Mouse (Mus musculus): ENCODE results near the gene Ascc1. TPM values are rescaled to one million over a fixed set of nuclear protein-coding genes. Genes with fewer than 3 reads are reported as not detected.
A peak's percentile ranks its signal among the peaks of the same experiment; 100 is the strongest.

Gene Ascc1
- total and polyA plus RNA-seq, 2 experiments from 2014 or later = 13.5 to 50.1 TPM

DNA sequence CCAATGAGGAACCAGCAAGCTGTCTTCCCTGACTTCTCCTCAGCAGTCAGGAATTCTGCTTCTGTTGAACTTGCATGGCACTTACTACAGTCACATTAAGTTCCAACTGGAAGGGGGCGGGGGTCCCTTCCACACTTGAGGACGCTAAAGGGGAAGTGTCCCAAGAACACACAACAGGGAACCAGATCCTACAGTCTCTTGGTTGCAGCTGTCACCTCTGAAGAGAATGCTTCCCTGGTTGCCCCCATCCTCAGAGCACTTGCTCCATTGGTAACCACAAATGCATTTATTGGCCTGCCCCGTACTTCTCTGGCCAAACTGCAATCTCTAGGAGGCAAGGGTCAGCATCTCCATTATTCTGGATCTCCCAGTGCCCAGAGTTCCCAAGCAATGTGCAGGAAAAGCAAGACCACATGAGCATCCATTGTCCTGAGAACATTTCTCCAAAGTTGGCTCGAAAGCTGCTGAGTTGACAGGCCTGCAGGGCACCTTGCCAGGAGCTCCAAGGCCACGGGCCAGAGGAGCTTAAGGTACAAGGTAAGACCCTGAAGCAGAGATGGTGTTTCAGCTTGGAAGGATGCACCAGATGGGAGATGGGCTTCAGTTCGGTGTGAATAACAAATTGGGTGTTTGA is 35.2 kb upstream of the Ascc1 start:
- ATAC-seq (ENCODE audit: low FRiP score) (no peak), DNase-seq (ENCODE audit: low spot score) (no peak)
- H3K4me3 ChIP-seq (ENCODE audit: low read depth, low read length) = no peak overlapping the region
- no peak for TF ChIP-seq CTCF (IDR thresholded peaks at IDR 0.05)
- H3K4me1 ChIP-seq (ENCODE audit: insufficient read depth, low read length) = peaks cover 7% of the 10 kb centered on the region; the same call in 1 of the 2 replicates
- no peaks in the 10 kb centered on the region for H3K36me3 ChIP-seq (ENCODE audit: insufficient read depth, low read length)
- H3K4me2 ChIP-seq (ENCODE audit: low read depth, low read length, poor library complexity, severe bottlenecking) = no peak overlapping the region
- no peaks in the 10 kb centered on the region for H3K9me3 ChIP-seq (ENCODE audit: low read length)
- H3K27ac ChIP-seq (ENCODE audit: low read depth, low read length) = 0 out of 2 replicates have a peak overlapping the region, but pooled peaks have one; percentile 7
- no peaks in the 10 kb centered on the region for H3K27me3 ChIP-seq (ENCODE audit: insufficient read depth, low read length)
- 82% methylated on average over 6 of the region's 6 CpGs for WGBS
- H3K9ac ChIP-seq (replicated peaks; ENCODE audit: low read length, poor library complexity, severe bottlenecking) = no peak overlapping the region

GRCm38 (mm10) chr10:59969821-59970449 is 32.7 kb upstream of the Ascc1 start:
- H3K4me1 ChIP-seq (ENCODE audit: insufficient read depth, low read length) = peaks cover 8% of the 10 kb centered on the region; the same call in 1 of the 2 replicates
- peak; percentile 74 for ATAC-seq (ENCODE audit: low FRiP score)
- no peaks in the 10 kb centered on the region for H3K36me3 ChIP-seq (ENCODE audit: insufficient read depth, low read length)
- no peaks in the 10 kb centered on the region for H3K9me3 ChIP-seq (ENCODE audit: low read length)
- peak; percentile 88 for DNase-seq (ENCODE audit: low spot score)
- H3K9ac ChIP-seq (replicated peaks; ENCODE audit: low read length, poor library complexity, severe bottlenecking) = peak overlapping the region; percentile 92
- H3K27me3 ChIP-seq (ENCODE audit: insufficient read depth, low read length) = no peaks in the 10 kb centered on the region
- no peak for TF ChIP-seq CTCF (IDR thresholded peaks at IDR 0.05)
- peak overlapping the region; percentile 97 for H3K27ac ChIP-seq (ENCODE audit: low read depth, low read length)
- peak overlapping the region; percentile 77 for H3K4me2 ChIP-seq (ENCODE audit: low read depth, low read length, poor library complexity, severe bottlenecking)
- H3K4me3 ChIP-seq (ENCODE audit: low read depth, low read length) = peak overlapping the region; percentile 57
- WGBS = 1% methylated on average over 25 of the region's 25 CpGs

DNA sequence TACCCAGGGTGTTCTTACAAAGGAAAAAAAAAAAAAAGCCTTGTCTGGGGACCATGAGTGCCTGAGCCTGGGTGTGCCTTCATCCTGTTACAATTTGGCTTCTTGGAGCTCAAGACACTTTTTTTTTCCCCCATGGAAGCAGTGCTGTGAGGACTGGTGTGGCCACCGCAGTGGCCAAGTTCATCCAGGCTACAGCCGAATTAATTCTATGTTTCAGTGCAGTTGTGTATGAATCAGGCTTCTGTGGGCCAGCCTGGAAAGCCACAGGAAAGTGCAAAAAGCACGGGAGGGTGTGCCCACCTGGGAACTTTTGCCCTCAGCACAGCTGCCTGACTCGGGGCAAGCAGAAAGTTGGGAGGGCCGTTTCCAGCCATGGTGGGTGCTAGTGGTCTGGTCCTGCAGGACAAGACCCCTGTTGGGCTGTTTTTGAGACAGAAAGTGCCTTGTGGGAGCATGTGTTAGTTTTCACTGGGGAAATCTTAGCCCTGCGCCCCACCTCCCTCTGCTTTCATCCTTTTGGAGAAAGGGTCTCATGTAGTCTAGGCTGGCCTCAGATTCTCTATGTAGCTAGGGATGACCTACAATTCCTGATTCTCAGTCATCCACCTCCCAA is 32.0 kb upstream of the Ascc1 start:
- Histone ChIP-seq H3K4me3 (ENCODE audit: low read depth, low read length) (peak overlapping the region; percentile 57; the same call in 1 of the 2 replicates), H3K27ac (ENCODE audit: low read depth, low read length) (peak overlapping the region; percentile 97), H3K27me3 (ENCODE audit: insufficient read depth, low read length) (no peaks in the 10 kb centered on the region), H3K4me2 (ENCODE audit: low read depth, low read length, poor library complexity, severe bottlenecking) (peak overlapping the region; percentile 77), H3K36me3 (ENCODE audit: insufficient read depth, low read length) (no peaks in the 10 kb centered on the region), H3K9me3 (ENCODE audit: low read length) (no peaks in the 10 kb centered on the region), H3K4me1 (ENCODE audit: insufficient read depth, low read length) (0 out of 2 replicates have a peak, but pooled peaks cover 6% of the 10 kb centered on the region), H3K9ac (replicated peaks; ENCODE audit: low read length, poor library complexity, severe bottlenecking) (peak overlapping the region; percentile 92)
- no peak for ATAC-seq (ENCODE audit: low FRiP score)
- DNase-seq (ENCODE audit: low spot score) = no peak
- no peak for TF ChIP-seq CTCF (IDR thresholded peaks at IDR 0.05)
- WGBS = 29% methylated on average over 6 of the region's 6 CpGs

- Histone ChIP-seq H3K36me3 (ENCODE audit: insufficient read depth, low read length) (no peaks in the 10 kb centered on the region), H3K4me2 (ENCODE audit: low read depth, low read length, poor library complexity, severe bottlenecking) (no peak overlapping the region), H3K4me1 (ENCODE audit: insufficient read depth, low read length) (0 out of 2 replicates have a peak, but pooled peaks cover 6% of the 10 kb centered on the region), H3K27me3 (ENCODE audit: insufficient read depth, low read length) (no peaks in the 10 kb centered on the region), H3K4me3 (ENCODE audit: low read depth, low read length) (no peak overlapping the region), H3K27ac (ENCODE audit: low read depth, low read length) (no peak overlapping the region), H3K9ac (replicated peaks; ENCODE audit: low read length, poor library complexity, severe bottlenecking) (no peak overlapping the region), H3K9me3 (ENCODE audit: low read length) (no peaks in the 10 kb centered on the region)
- no peak for TF ChIP-seq CTCF (IDR thresholded peaks at IDR 0.05)
- ATAC-seq (ENCODE audit: low FRiP score) = no peak
- WGBS = 95% methylated on average over 8 of the region's 8 CpGs
- DNase-seq (ENCODE audit: low spot score) = no peak
Observed at GRCm38 (mm10) chr10:59971813-59972212, 30.8 kb upstream of the Ascc1 start.

GRCm38 (mm10) chr10:59972534-59972933 is 30.1 kb upstream of the Ascc1 start:
- Histone ChIP-seq H3K4me2 (ENCODE audit: low read depth, low read length, poor library complexity, severe bottlenecking) (no peak overlapping the region), H3K36me3 (ENCODE audit: insufficient read depth, low read length) (no peaks in the 10 kb centered on the region), H3K4me1 (ENCODE audit: insufficient read depth, low read length) (0 out of 2 replicates have a peak, but pooled peaks cover 6% of the 10 kb centered on the region), H3K27ac (ENCODE audit: low read depth, low read length) (no peak overlapping the region), H3K4me3 (ENCODE audit: low read depth, low read length) (no peak overlapping the region), H3K9ac (replicated peaks; ENCODE audit: low read length, poor library complexity, severe bottlenecking) (no peak overlapping the region), H3K27me3 (ENCODE audit: insufficient read depth, low read length) (no peaks in the 10 kb centered on the region), H3K9me3 (ENCODE audit: low read length) (no peaks in the 10 kb centered on the region)
- no peak for TF ChIP-seq CTCF (IDR thresholded peaks at IDR 0.05)
- ATAC-seq (ENCODE audit: low FRiP score) = no peak
- 46% methylated on average over 2 of the region's 2 CpGs for WGBS
- no peak for DNase-seq (ENCODE audit: low spot score)

- WGBS = 83% methylated on average over 6 of the region's 6 CpGs
Observed at GRCm38 (mm10) chr10:59972999-59973398, 29.6 kb upstream of the Ascc1 start.

More at GRCm38 (mm10) chr10:59972999-59973398, 29.6 kb upstream of the Ascc1 start:
- Histone ChIP-seq H3K27ac (ENCODE audit: low read depth, low read length) (no peak overlapping the region; the same call in 1 of the 2 replicates), H3K4me1 (ENCODE audit: insufficient read depth, low read length) (0 out of 2 replicates have a peak, but pooled peaks cover 6% of the 10 kb centered on the region), H3K4me3 (ENCODE audit: low read depth, low read length) (no peak overlapping the region), H3K36me3 (ENCODE audit: insufficient read depth, low read length) (no peaks in the 10 kb centered on the region), H3K9me3 (ENCODE audit: low read length) (no peaks in the 10 kb centered on the region), H3K27me3 (ENCODE audit: insufficient read depth, low read length) (no peaks in the 10 kb centered on the region), H3K4me2 (ENCODE audit: low read depth, low read length, poor library complexity, severe bottlenecking) (no peak overlapping the region), H3K9ac (replicated peaks; ENCODE audit: low read length, poor library complexity, severe bottlenecking) (no peak overlapping the region)
- no peak for DNase-seq (ENCODE audit: low spot score)
- no peak for TF ChIP-seq CTCF (IDR thresholded peaks at IDR 0.05)
- no peak for ATAC-seq (ENCODE audit: low FRiP score)
